Mouse (Mus musculus): ENCODE data around the gene Ccr10.

GRCm38 (mm10) chr11:101155728-101156371 lies 19.4 kb downstream of the Ccr10 start, which contains the start of gene Tubg2:
- TF ChIP-seq CTCF (IDR thresholded peaks at IDR 0.05; ENCODE audit: low read depth) (no peak), EP300 (IDR thresholded peaks at IDR 0.05; ENCODE audit: low read depth) (no peak)

Measured in liver, embryonic 14.5 days (tissue).